Mouse (Mus musculus) intestine, postnatal 0 days (tissue): ENCODE measurements around the gene Rab31. TPM values are rescaled to one million over a fixed set of nuclear protein-coding genes. Genes with fewer than 3 reads are reported as not detected.
A peak's percentile ranks its signal among the peaks of the same experiment; 100 is the strongest.

Experiments
- ATAC-seq: fragments of 200-750 bp; cut with Nextera tagmentation; 2 replicates; pipeline ENCODE4 v1.8.0; 2017; ENCODE audit warnings: mild to moderate bottlenecking, moderate TSS enrichment, moderate library complexity
- H3K27ac ChIP-seq: fragments of 300-500 bp; sonication (generic); 2 replicates; pipeline ENCODE4 v1.5.1; 2014; ENCODE audit warnings: mild to moderate bottlenecking, low read depth, low read length, moderate library complexity
- H3K27me3 ChIP-seq: fragments of 300-500 bp; sonication (generic); replicated peaks from 2 replicates; pipeline ENCODE4 v1.6.1; 2014; ENCODE audit warnings: low read length, mixed read lengths; ENCODE audit not compliant: control insufficient read depth, insufficient read depth
- H3K36me3 ChIP-seq: fragments of 300-500 bp; sonication (generic); 2 replicates; pipeline ENCODE4 v1.6.1; 2014; ENCODE audit warnings: mild to moderate bottlenecking, moderate library complexity; ENCODE audit not compliant: control insufficient read depth, insufficient read depth
- H3K4me1 ChIP-seq: fragments of 300-500 bp; sonication (generic); replicated peaks from 2 replicates; pipeline ENCODE4 v1.6.1; 2014; ENCODE audit warnings: antibody characterized with exemption, low read length, mixed read lengths; ENCODE audit not compliant: control insufficient read depth, insufficient read depth
- H3K4me2 ChIP-seq: fragments of 300-500 bp; sonication (generic); replicated peaks from 2 replicates; pipeline ENCODE4 v1.6.1; 2014; ENCODE audit warnings: low read depth, mild to moderate bottlenecking, moderate library complexity
- H3K4me3 ChIP-seq: fragments of 300-500 bp; sonication (generic); 2 replicates; pipeline ENCODE4 v1.5.1; 2014; ENCODE audit warnings: low read depth, low read length
- H3K9ac ChIP-seq: fragments of 300-500 bp; sonication (generic); 2 replicates; pipeline ENCODE4 v1.6.1; 2014; ENCODE audit warnings: mild to moderate bottlenecking, low read depth, low read length
- H3K9me3 ChIP-seq: fragments of 300-500 bp; sonication (generic); 2 replicates; pipeline ENCODE4 v1.6.1; 2016; ENCODE audit warnings: mixed run types; ENCODE audit not compliant: control insufficient read depth
- CTCF ChIP-seq: sonication (generic); IDR thresholded peaks from 2 replicates; pipeline ENCODE4 v1.5.1; 2016; ENCODE audit warnings: low read depth, mild to moderate bottlenecking, control low read depth, antibody characterized with exemption, moderate library complexity
- WGBS: fragments of 180-500 bp; shearing (Covaris S2); extraction: QIAGEN DNeasy Blood & Tissue Kit; methylation state at CpG from one replicate; pipeline ENCODE4 v1.1.7; 2014; 5-methylcytosine and 5-hydroxymethylcytosine counted together
- polyA plus RNA-seq: library from polyadenylated mRNA; unstranded; fragments of >200 nt; fragmentation: Nextera tagmentation; extraction: Ambion mirVana; gene quantifications from 2 replicates; pipeline ENCODE4 v1.2.1, GENCODE M21; 2015

Gene Rab31
- polyA plus RNA-seq, 1 experiment from 2014 or later: 30.5 TPM

DNA sequence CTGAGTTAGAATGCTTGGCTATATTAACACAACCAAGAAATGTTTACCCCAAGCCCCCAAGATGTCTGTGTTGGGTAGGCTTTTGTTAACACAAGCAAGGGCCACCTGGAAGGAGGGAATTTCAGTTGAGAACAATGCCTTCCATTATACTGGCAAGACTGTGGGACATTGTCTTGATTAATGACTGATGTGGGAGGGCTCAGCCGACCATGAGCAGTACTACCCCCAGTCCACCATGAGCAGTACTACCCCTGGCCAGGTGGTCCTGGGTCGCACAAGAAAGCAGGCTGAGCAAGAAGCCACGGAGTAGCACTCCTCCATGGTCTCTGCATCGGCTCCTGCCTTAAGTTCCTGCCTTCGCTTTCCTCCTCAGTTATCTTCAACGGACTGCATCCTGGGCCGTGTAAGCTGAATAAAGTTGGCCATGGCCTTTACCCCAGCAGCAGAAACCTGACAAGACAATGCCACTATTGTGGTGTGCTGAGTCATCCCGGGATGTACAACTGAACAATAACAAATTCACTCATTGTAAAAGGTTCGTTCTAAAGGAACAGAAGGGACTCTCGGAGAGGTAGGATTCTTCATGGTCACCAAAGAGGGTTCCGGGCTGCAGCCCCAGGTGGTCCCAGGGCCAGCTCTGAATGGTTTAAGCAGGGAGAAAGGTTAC is 28.8 kb downstream of the Rab31 start:
- Histone ChIP-seq H3K4me1 (no peaks in the 10 kb centered on the region), H3K36me3 (no peaks in the 10 kb centered on the region; the same call in 1 of the 2 replicates), H3K4me2 (no peak overlapping the region), H3K27me3 (no peaks in the 10 kb centered on the region), H3K4me3 (no peak overlapping the region), H3K27ac (no peak overlapping the region), H3K9me3 (no peaks in the 10 kb centered on the region), H3K9ac (no peak overlapping the region)
- no peak for ATAC-seq
- TF ChIP-seq CTCF: no peak
- WGBS: 81% methylated on average over 11 of the region's 11 CpGs

- WGBS: 78% methylated on average over 4 of the region's 4 CpGs
- H3K4me3 ChIP-seq: no peak overlapping the region
- H3K4me1 ChIP-seq: no peaks in the 10 kb centered on the region
- H3K9me3 ChIP-seq: no peaks in the 10 kb centered on the region
- H3K9ac ChIP-seq: no peak overlapping the region
- H3K27ac ChIP-seq: no peak overlapping the region
- H3K36me3 ChIP-seq: no peaks in the 10 kb centered on the region; the same call in 1 of the 2 replicates
- H3K4me2 ChIP-seq: no peak overlapping the region
- TF ChIP-seq CTCF: no peak
- ATAC-seq: no peak
- H3K27me3 ChIP-seq: no peaks in the 10 kb centered on the region
Observed at GRCm38 (mm10) chr17:65742969-65743368, 29.6 kb downstream of the Rab31 start.

DNA sequence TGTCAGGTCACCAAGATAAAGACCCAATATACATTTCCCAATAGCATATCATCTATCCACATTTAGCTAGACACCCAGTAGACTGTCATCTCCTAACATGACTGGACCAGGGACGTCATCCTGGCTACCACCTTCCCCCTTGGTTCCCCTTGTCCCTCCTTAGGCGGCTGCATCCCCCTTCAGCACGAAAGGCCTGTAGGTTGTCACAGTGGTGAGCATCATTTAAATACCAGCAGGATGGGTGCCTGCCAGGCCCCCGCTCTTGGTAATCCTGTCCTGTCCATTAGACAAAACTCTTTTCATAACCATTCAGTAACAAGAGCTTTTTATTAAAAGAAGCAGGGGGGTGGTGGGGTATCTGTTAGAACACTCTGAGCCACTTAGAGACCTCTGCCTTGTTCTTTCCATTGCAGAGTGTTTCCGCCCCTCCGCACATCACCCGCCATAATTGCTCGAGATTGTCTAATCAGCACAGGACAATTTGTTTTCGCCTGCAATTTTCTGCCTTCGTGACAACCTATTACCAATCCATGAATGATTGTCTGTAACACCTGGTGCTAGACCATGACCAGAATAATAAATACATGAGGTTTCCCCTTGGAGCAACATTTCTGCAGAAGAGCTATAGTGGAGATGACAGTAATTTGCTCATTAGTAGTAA is 30.2 kb downstream of the Rab31 start:
- no peak for ATAC-seq
- H3K27ac ChIP-seq: no peak overlapping the region
- H3K27me3 ChIP-seq: no peaks in the 10 kb centered on the region
- H3K4me3 ChIP-seq: no peak overlapping the region
- TF ChIP-seq CTCF: no peak
- no peaks in the 10 kb centered on the region; the same call in 1 of the 2 replicates for H3K36me3 ChIP-seq
- H3K4me1 ChIP-seq: no peaks in the 10 kb centered on the region
- no peaks in the 10 kb centered on the region for H3K9me3 ChIP-seq
- 88% methylated on average over 10 of the region's 10 CpGs for WGBS
- no peak overlapping the region for H3K9ac ChIP-seq
- no peak overlapping the region for H3K4me2 ChIP-seq

DNA sequence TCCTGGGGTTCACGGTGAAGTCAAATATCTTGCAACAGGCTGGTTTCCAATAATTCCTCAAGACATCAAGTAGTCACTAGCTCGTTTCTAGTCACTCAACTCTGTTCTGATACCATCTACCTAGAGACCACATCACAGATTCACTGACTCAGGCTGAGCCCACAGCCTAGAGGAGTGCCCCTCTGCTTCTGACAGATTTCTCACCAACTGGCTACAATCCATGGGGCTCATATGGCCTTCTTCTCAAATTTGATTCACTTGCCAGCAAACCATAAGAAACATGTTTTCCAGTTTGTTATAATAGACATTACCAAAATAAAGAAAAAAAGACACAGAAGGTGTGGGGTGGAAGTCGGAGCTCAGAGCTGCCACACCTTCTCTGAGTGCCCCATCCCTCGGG is 31.0 kb downstream of the Rab31 start:
- ATAC-seq: no peak
- no peak overlapping the region for H3K27ac ChIP-seq
- no peaks in the 10 kb centered on the region; the same call in 1 of the 2 replicates for H3K36me3 ChIP-seq
- H3K9ac ChIP-seq: no peak overlapping the region
- no peak overlapping the region for H3K4me3 ChIP-seq
- 77% methylated on average over 4 of the region's 4 CpGs for WGBS
- no peak overlapping the region for H3K4me2 ChIP-seq
- no peak for TF ChIP-seq CTCF
- no peaks in the 10 kb centered on the region for H3K9me3 ChIP-seq
- H3K4me1 ChIP-seq: no peaks in the 10 kb centered on the region
- H3K27me3 ChIP-seq: no peaks in the 10 kb centered on the region

DNA sequence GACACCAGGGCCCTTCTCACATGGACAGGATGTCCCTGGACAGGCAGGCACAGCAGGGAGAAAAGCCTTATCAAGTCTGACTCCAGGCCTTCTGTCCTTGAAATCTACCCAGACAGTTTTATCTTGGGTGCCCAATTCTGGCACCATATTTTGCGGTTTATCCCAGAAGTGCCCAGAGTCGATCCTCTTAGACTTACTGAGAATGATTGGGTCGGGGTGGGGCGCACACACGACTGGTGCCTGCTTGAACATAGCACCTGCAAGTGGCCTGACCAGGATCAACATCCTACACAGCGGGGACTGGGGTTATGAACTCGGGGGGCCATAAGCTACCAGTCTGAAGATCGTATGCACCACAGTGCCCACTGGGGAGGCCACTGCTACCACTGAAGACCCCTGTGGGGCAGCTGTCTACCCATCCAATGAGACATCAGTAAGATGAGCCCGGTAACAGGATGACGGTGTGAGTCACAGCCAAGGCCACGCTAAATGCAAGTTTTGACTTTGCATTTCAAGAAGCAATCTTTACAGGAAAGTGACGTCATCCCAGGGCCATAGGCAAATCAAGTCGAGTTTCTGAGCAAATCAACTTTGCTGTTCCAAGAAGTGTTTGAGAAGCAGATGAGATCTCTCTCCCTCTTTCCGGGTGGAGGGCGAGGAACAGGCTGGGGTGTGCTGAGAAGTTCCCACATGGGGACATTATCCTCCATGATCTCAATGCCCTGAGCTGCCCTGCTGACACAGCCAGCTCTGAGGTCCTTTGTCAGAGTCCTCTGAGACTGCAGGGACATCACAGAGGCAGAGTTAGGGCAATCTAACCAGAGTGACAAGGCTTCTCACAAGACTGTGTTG is 32.5 kb downstream of the Rab31 start:
- Histone ChIP-seq H3K4me3 (no peak overlapping the region), H3K4me2 (no peak overlapping the region), H3K9me3 (no peaks in the 10 kb centered on the region), H3K27ac (no peak overlapping the region), H3K9ac (no peak overlapping the region), H3K36me3 (no peaks in the 10 kb centered on the region; the same call in 1 of the 2 replicates), H3K27me3 (no peaks in the 10 kb centered on the region), H3K4me1 (no peaks in the 10 kb centered on the region)
- no peak for TF ChIP-seq CTCF
- 85% methylated on average over 15 of the region's 15 CpGs for WGBS
- ATAC-seq: 0 out of 2 replicates have a peak, but pooled peaks have one; percentile 8

- Histone ChIP-seq H3K27me3 (no peaks in the 10 kb centered on the region), H3K9ac (no peak overlapping the region), H3K4me3 (no peak overlapping the region), H3K4me2 (no peak overlapping the region), H3K9me3 (no peaks in the 10 kb centered on the region), H3K4me1 (no peaks in the 10 kb centered on the region), H3K36me3 (no peaks in the 10 kb centered on the region), H3K27ac (peak overlapping the region; percentile 15; the same call in 1 of the 2 replicates)
- no peak for ATAC-seq
- 72% methylated on average over 6 of the region's 6 CpGs for WGBS
- no peak for TF ChIP-seq CTCF
Observed at GRCm38 (mm10) chr17:65737622-65738021, 34.9 kb downstream of the Rab31 start.
